Mouse (Mus musculus) testis, adult 2 months (tissue): ENCODE results near the gene Pfkm. TPM values are rescaled to one million over a fixed set of nuclear protein-coding genes. Genes with fewer than 3 reads are reported as not detected.

ENCODE experiments used
- H3K27ac ChIP-seq: fragments of 200-500 bp; 2 replicates; pipeline ENCODE4 v1.5.1; 2012; ENCODE audit warnings: low read depth, low read length; ENCODE audit not compliant: control insufficient read depth, insufficient read depth
- H3K27me3 ChIP-seq: fragments of 200-500 bp; 2 replicates; pipeline ENCODE4 v1.6.1; 2012; ENCODE audit warnings: mild to moderate bottlenecking, low read length, moderate library complexity; ENCODE audit not compliant: control insufficient read depth, insufficient read depth
- H3K36me3 ChIP-seq: fragments of 200-500 bp; 2 replicates; pipeline ENCODE4 v1.6.1; 2012; ENCODE audit warnings: mild to moderate bottlenecking, low read length; ENCODE audit not compliant: control insufficient read depth, insufficient read depth
- H3K4me1 ChIP-seq: fragments of 200-500 bp; 2 replicates; pipeline ENCODE4 v1.6.1; 2012; ENCODE audit warnings: low read length; ENCODE audit not compliant: control insufficient read depth, insufficient read depth
- H3K4me3 ChIP-seq: fragments of 200-500 bp; 2 replicates; pipeline ENCODE4 v1.5.1; 2012; ENCODE audit warnings: low read depth, mild to moderate bottlenecking, low read length, moderate library complexity, mixed read lengths; ENCODE audit not compliant: control insufficient read depth
- CTCF ChIP-seq: fragments of 200-500 bp; IDR thresholded peaks from 2 replicates; pipeline ENCODE4 v1.5.1; 2012; ENCODE audit warnings: low read depth, mild to moderate bottlenecking, inconsistent platforms, low read length, moderate library complexity; ENCODE audit not compliant: control insufficient read depth, insufficient read depth, insufficient replicate concordance
- POLR2A ChIP-seq: fragments of 200-500 bp; IDR thresholded peaks from 2 replicates; pipeline ENCODE4 v1.6.1; 2012; ENCODE audit warnings: low read depth, mild to moderate bottlenecking, inconsistent platforms, low read length, moderate library complexity; ENCODE audit not compliant: control insufficient read depth
- polyA plus RNA-seq: library from polyadenylated mRNA; depleted of rRNA; stranded (reverse); fragments of >200 nt; gene quantifications from 2 replicates; pipeline ENCODE4 v1.2.3, GENCODE M21; 2012

Pfkm gene
- polyA plus RNA-seq, 1 experiment: 117 TPM

GRCm38 (mm10) chr15:98162561-98162960 is 70.2 kb downstream of the Pfkm start:
- TF ChIP-seq POLR2A: no peak
- TF ChIP-seq CTCF: no peak
- Histone ChIP-seq H3K4me1 (peaks cover under 1% of the 10 kb centered on the region; the same call in 1 of the 2 replicates), H3K36me3 (no peaks in the 10 kb centered on the region), H3K27me3 (no peaks in the 10 kb centered on the region), H3K4me3 (no peak overlapping the region), H3K27ac (no peak overlapping the region)

- peaks cover 2% of the 10 kb centered on the region; the same call in 1 of the 2 replicates for H3K4me1 ChIP-seq
- no peaks in the 10 kb centered on the region for H3K27me3 ChIP-seq
These were observed 73.1 kb downstream of the Pfkm start, which contains the start of gene Asb8 for GRCm38 (mm10) chr15:98165525-98165924. Asb8 (minus strand) TSS chr15:98165625.

GRCm38 (mm10) chr15:98166963-98167644 is 74.7 kb downstream of the Pfkm start, which contains the start of gene Ccdc184:
Ccdc184 (plus strand) TSS chr15:98167158.
- H3K27ac ChIP-seq: no peak within 1 kb of the TSS

More at GRCm38 (mm10) chr15:98165525-98165924, 73.1 kb downstream of the Pfkm start, which contains the start of gene Asb8:
- no peak within 1 kb of the TSS for H3K27ac ChIP-seq
- TF ChIP-seq POLR2A (peak; percentile 30; the same call in 1 of the 2 replicates), CTCF (no peak)
- H3K4me3 ChIP-seq: peak within 1 kb of the TSS; percentile 78
- no peaks in the 10 kb centered on the region for H3K36me3 ChIP-seq

DNA sequence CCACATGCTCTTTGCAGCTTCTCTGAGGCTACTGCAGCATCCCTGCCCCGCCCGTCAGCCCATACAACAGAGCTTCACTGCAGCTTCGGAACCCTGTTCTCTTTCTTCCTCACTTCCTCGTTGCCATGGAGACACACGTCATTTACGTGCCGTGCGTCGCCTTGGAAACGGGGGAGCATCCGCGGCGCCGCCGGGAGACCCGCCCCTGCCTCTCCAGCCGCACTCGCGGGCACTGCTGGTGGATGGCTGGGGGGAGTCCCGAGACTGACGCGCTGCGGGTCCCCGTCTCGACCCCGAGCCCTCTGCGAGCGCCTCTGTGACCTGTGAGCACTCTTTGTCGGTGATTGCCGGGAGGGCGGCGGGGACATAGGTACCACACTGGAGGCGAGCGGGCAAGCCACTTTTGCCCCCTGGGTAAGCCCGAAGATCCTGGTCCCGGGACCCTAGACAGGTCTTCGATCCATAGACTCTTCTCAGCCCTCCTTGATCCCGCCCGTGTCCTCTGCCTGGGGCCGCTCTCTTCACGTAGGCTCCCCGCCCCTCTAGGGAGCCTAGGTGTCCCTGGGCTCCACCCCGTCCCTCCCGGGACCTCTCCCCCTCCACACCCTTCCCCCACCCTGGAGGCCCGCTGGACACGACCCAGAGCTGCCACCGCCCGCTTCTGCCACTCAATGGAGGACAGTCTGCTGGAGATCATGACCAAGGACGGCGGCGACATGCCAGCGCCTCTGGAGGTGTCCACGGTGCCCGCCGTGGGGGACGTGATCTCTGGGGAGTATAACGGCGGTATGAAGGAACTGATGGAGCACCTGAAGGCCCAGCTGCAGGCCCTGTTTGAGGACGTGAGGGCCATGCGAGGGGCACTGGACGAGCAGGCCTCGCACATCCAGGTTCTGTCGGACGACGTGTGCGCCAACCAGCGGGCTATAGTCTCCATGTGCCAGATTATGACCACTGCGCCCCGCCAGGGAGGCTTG is 75.5 kb downstream of the Pfkm start:
- TF ChIP-seq POLR2A: peak; percentile 50
- TF ChIP-seq CTCF: no peak
- H3K27ac ChIP-seq: no peak overlapping the region
- H3K27me3 ChIP-seq: no peaks in the 10 kb centered on the region

More at GRCm38 (mm10) chr15:98166963-98167644, 74.7 kb downstream of the Pfkm start, which contains the start of gene Ccdc184:
- TF ChIP-seq CTCF (no peak), POLR2A (no peak)
- Histone ChIP-seq H3K27me3 (no peaks in the 10 kb centered on the region), H3K4me3 (peak within 1 kb of the TSS; percentile 89), H3K4me1 (peaks cover 2% of the 10 kb centered on the region; the same call in 1 of the 2 replicates), H3K36me3 (no peaks in the 10 kb centered on the region)

DNA sequence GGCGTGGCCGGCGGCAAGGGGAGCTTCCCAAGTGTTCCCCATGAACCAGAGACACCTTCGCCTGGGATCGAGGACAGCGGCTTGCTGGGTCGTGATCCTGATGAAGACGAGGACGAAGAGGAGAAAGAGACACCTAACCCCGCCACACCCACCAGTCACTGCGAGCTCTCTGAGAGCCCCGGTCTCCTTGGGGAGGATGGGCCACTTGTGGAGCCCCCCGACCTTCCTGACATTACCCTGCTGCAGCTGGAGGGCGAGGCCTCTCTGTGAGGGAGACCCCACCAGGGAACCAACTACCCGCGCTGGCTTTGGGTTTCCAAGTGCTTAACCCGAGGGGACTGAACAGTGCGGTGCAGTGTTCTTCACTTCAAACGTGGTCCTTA is 76.2 kb downstream of the Pfkm start:
- H3K4me1 ChIP-seq: peaks cover 2% of the 10 kb centered on the region; the same call in 1 of the 2 replicates
- H3K27ac ChIP-seq: no peak overlapping the region
- H3K36me3 ChIP-seq: no peaks in the 10 kb centered on the region
- no peak; the same call in 1 of the 2 replicates for TF ChIP-seq POLR2A
- no peak for TF ChIP-seq CTCF
- H3K27me3 ChIP-seq: no peaks in the 10 kb centered on the region
- peak overlapping the region; percentile 89 for H3K4me3 ChIP-seq

More for the DNA sequence above, 75.5 kb downstream of the Pfkm start:
- Histone ChIP-seq H3K4me1 (peaks cover 2% of the 10 kb centered on the region; the same call in 1 of the 2 replicates), H3K4me3 (peak overlapping the region; percentile 89), H3K36me3 (no peaks in the 10 kb centered on the region)

DNA sequence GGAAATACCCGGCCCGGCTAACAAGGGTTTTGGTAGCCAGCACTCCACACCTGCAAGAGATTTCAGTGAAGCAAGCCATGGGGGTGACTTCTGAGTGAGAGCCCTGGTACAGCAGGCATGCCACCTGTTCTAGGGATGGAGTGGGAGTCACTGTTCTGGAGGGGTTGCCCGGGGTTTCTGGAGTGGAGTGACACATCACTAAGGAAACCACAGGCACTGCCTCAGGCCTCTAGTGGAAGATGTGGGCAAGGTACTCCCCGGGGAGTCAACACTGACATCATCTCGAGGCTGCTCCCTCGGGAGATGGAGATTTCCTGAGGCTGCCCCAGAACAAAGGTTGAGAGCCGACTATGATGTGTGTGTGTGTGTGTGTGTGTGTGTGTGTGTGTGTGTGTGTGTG is 78.0 kb downstream of the Pfkm start:
- no peak for TF ChIP-seq CTCF
- no peak for TF ChIP-seq POLR2A
- H3K27ac ChIP-seq: no peak overlapping the region
- H3K4me3 ChIP-seq: peak overlapping the region; percentile 89
- H3K27me3 ChIP-seq: no peaks in the 10 kb centered on the region
- no peaks in the 10 kb centered on the region for H3K36me3 ChIP-seq
- peaks cover 2% of the 10 kb centered on the region; the same call in 1 of the 2 replicates for H3K4me1 ChIP-seq
